Mouse (Mus musculus): ENCODE data around the gene Ccl12.

Ccl12 gene

DNA sequence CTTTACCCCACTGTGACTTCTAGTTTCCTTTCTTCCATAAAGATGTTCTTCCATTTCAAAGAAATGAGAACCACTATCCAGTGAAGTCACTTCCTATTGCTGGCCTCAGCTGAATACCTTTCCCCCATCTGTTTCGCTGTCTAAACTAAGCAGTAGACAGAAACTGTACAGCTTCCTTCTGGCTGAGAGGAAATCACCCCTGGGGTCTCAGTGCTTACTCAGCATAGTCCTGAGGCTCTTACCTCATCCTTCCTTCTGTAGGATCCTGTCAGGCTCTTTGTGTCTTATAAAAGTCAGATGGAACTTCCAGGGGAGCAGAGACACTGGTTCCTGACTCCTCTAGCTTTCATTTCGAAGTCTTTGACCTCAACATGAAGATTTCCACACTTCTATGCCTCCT is at the start of gene Ccl12:
Gene Ccl12, plus strand, starts transcription at position 317 of the 400 bp plus-strand sequence.
- no peak for DNase-seq

DNA sequence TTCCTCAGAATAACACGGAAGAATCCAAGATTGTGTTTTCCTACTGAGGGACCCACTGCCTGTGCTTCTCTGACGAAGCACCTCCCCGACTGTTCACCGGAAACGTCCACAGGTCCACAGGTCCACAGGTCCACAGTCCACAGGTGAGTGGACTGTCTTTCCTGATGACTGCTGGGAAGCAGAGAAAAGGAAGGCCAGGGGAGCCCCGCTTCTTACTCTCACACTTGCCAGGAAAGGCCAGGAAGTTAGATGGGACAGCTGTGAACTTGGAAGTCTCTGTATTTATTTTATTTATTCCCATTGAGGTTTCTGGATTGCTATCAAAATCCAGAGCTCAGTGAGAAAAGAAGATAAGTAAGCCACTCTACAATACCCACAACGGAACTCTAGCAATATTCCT is 47.8 kb upstream of the Ccl12 start:
- DNase-seq, result no peak

DNA sequence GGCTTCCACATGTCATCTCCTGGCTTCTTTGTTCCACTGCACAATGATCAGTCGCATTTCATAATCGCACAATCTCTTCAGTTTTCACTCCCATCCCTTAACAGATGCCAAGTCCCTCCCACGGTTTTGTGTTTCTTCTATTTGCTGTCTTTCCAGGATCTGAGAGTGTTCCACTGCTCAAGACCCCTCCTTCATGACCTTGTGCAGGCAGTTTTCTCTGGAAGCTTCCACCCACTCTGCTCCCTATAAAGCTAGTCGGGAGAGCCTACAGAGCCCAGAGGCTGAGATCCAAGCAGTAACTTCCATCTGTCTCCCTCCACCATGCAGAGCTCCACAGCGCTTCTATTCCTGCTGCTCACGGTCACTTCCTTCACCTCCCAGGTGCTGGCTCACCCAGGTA is 44.0 kb upstream of the Ccl12 start, which contains the start of gene Ccl11:
Gene Ccl11, plus strand, starts transcription at position 178 of the 400 bp plus-strand sequence.
- peak; percentile 6 for DNase-seq

DNA sequence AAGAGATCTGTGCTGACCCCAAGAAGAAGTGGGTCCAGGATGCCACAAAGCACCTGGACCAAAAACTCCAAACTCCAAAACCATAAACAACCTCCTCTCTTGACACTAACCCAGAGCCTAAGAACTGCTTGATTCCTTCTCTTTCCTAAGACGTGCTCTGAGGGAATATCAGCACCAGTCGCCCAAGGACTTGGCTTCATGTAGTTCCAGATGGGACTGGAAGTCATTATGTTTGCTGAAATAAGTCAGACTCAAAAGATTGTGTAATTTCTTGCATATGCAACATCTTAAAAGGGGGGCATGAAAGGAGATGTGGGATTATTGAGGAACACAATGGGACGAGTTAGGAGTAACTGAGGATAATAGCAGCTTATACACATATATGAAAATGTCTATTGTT is 39.4 kb upstream of the Ccl12 start:
- no peak for DNase-seq

DNA sequence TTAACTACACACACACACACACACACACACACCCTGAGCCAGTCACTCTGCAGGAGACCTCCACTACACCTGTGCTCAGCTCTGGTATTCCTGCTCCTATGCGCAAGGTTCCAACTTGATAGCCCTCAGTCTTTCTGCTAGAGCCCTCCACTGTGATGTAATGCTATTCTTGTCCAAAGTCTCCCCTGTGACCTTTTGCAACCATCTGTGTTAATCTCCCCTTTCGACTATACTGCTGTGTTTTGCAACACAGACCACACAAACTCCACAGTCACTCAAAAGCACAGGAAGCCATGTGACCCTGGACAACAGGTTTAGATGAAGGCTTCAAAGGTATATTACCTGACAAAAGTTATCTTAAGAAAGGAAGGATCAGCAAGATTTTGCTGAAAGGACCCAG is 38.2 kb upstream of the Ccl12 start:
- no peak for DNase-seq

DNA sequence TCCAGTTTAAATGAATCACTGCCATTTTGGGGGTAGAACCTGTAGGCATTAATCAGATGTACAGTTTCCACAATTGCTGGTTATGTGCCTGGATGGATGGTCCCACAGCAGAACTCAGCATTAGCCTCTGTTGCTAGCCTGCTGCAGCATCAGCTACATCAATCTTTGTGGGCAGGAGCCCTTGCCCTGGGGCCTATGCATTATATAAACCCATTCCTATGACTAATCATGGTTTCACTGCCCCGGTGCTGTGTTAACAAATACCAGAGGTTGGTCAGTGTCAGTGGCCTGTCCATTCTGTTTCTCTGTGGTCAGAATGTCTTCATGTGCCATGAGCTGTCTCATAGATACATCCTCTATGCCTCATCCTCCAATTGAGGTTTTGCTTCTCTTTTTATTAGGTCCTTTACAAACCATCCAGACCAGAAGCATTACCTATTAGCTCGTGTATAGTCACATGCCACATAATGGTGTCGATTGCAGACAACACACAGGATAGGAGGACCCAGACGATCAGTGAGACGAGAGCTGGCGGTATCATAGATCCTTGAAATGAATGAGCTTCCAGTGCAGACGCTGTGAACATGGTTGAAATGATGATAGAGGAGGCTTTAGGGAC is 34.6 kb upstream of the Ccl12 start:
- DNase-seq, result no peak

DNA sequence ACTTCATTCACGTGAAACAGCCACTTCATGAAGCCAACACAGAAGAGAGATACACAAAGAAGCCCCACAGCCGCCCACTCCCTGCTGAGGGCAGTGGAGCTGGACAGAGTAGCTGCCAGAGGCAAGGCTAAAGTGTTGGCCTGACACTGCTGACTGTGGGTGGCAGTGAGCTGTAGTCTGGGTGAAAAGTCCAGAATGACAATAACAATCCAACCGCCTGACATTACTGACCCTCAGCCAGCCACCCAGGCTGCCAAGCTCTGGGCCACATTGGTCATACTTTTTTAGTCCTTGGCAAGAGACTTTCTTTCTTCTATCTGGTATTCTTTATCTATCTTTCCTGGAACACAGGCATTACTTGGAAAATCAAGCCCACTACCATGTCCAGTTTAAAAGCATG is 30.6 kb upstream of the Ccl12 start:
- DNase-seq, result no peak

DNA sequence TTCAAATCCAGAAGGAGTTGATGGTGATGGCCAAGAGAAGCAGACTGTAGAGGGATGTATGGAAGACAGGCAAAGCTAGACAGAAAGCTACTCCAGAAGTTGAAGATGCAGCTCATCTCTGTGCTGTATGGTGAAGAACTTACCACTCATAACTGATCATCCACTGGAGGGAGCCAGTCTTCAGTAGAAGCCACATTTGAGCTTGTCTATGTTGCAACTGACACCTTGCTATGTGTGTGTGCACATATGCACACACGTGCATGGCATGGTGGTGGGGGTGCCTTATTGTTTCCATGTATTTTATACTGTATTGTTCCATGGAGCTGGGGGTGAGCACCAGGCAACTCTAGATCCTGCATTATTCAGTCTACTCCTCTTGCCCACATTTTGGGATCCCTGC is 29.3 kb upstream of the Ccl12 start:
- no peak for DNase-seq

DNA sequence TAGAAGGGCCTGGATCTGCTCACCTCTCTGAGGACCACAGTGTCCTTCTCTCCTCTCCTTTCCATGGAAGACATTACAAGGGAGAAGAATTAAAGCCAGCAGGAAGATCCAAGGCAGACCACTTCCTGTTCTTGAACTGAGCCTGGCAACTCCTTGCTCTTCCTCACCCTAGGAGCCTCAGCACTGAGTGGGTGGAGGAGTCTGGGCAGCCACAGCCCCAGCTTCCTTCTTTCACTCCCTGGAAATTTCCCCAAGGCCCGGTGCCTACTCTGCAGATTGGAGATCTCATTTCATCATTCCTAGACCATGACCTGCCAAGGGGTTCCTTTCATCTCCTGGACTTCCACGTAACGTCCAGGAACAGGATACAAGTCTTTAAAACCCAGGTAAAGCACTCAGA is 28.7 kb upstream of the Ccl12 start:
- no peak for DNase-seq

DNA sequence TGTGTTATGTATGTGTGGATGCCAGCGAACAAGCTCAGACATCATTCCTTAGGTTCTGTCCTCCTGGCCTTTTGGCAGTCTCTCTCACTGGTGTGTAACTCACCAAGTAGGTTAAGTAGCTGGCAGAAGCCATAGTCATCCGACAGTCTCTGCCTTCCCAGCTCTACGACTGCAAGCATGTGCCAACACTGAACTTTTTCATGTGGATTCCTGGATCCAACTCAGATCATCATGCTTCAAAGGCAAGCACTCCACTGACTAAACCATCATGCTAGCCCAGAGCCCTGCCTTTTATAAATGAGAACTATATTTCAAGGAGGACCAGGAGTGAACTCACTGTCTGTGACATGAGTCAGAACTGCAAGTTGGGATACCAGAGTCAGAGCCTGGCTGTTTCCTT is 28.0 kb upstream of the Ccl12 start:
- no peak for DNase-seq

DNA sequence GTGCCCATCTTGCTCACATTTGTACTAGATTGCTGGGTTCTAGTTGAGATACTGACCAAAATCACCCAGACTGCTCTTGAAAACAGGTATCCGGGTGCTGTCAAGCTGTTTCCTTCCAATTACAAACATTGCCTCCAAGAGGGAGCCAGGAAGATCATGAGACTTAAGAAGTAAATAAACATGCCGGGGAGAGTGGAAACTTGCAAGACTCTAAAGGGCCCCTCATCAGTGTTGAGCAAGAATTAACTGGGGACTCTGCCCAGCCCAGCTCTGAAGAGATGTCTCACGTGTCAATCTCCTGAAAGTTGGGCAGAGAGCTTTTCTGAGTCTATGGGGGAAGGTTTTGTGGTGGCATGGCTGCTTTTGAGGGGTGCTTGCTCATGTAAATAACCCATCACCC is 24.6 kb upstream of the Ccl12 start:
- DNase-seq, result no peak

DNA sequence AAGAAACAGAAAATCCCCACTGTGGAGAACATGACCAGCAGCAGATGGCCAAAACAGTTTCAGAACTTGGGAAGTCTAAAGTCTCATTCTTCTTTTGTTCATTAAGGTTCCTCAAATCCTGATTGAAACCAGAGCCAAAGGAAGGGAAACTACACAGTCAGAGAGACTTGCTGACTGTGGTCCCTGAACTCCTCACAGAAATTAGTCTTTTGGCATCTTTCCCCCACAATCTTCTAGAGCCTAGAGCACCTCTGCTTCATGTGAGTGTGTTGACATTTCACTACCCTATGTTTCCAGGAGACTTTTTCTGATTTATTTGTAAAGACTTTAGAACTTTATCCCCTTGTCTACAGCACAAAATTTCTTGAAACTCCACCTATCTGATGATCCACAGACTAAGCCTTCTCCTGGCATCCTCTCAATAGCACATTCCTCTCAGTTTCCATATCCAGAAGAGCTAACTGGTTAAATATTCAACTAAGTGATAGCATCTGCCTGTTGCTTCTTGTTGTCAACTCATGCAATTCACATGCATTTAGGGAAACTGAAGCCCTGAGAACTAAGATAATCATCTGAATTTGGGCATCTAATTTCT is 23.4 kb upstream of the Ccl12 start:
- no peak for DNase-seq

DNA sequence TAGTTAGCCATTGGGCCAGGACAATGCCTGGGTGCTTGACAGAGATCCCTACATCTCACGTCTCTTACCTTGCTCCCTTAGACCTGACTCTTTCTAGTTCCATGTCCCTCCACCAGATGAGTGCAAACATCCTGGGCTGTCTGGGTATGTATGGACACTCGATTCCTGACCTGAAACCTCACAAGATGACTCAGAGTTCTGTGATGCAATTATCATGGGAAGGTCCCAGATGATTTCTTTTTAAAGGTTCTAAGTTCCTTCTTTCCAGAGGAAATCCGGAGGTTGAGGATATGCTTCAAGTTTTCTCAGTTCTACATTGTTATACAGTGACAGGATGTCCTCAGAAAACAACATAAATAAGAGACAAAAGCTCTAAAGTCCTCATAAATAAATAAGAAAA is 20.8 kb upstream of the Ccl12 start:
- no peak for DNase-seq

DNA sequence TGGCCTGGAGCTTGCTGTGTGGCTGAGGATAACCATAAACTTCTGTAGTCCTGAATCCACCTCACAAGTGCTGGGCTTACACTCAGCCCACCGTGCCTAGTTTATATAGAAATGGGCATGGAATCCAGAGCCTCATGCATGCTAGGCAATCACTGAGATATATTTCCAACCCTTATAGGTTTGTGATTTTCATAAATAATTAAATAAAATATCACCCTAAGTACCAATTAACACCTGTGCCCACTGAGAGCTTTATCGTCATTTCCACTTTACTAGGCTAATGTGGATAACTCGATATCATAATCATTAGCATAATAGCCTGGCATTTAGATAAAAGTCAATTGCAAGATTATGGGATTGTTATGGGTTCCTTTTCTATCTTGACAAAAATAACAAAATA is 17.3 kb upstream of the Ccl12 start:
- DNase-seq, result no peak

DNA sequence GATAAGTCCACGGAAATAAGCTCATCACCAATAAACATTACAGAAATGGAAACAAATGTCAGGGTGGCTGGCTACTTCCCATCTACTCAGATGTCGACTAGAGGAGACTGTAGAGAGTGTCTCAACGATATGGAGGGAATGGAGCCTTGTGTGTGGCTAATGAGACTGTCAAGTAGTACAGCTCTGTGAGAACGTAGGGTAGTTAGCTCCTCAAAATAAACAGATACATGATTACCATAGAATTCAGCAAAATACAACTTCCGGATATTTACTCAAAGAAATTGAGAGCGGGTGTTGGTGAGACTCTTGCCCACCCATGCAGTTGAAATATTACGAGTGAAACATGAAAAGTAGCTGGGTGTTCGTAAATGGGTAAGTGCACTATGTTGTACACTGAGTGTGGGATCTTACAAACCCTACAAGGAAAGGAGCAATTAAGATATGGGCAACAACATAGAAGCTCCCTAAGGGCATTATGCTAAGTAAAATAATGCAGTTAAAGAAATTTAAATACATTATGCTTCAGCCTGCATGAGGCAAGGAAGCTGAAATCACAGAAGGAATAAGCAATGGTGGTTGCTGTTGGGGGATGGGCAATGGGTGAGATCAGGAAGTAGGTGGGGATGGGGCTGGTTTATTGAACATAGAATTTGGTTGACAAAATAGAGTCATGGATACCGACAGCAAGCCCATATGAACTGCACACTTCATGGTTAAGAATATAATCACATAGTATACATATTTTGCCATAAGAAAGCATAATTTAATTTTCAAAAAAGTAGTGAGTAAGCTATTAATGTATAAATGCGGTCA is 1.9 kb upstream of the Ccl12 start:
- no peak for DNase-seq

DNA sequence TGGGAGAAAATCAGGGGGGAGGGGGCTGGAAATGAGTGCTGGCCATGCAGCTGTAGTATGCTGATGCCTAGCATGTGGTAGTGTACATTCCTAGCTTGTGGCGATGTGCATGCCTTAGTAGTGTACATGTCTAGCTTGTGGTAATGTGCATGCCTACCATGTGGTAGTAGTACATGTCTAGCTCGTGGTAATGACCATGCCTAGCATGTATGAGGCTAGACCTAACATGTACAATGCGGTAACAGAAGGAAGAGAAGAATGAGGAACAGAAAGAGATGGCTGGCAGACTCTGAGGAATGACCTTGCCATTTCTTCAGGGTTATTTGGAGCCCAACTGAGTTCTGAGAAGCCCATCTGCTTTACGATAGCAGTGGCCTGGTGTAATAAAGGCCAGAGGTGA is 558 bp upstream of the Ccl12 start:
- no peak for DNase-seq

DNA sequence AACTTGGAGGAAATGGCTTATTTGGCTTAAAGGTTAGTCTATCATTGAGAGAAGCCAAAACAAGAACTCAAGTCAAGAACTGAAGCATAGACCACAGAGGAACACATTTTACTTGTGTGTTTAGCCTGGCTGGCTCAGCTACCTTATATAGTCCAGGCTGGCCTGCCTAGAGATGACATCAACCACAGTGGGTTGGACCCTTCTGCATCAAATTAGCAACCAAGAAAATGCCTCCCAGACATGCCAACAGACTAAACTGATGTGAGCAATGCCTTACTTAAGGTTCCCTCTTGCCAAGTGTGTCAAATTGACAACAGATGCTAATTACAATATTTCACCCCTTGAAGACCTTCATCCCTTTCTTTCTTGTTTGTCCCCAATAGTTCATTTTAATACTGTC is 8.0 kb downstream of the Ccl12 start:
- DNase-seq, result no peak

DNA sequence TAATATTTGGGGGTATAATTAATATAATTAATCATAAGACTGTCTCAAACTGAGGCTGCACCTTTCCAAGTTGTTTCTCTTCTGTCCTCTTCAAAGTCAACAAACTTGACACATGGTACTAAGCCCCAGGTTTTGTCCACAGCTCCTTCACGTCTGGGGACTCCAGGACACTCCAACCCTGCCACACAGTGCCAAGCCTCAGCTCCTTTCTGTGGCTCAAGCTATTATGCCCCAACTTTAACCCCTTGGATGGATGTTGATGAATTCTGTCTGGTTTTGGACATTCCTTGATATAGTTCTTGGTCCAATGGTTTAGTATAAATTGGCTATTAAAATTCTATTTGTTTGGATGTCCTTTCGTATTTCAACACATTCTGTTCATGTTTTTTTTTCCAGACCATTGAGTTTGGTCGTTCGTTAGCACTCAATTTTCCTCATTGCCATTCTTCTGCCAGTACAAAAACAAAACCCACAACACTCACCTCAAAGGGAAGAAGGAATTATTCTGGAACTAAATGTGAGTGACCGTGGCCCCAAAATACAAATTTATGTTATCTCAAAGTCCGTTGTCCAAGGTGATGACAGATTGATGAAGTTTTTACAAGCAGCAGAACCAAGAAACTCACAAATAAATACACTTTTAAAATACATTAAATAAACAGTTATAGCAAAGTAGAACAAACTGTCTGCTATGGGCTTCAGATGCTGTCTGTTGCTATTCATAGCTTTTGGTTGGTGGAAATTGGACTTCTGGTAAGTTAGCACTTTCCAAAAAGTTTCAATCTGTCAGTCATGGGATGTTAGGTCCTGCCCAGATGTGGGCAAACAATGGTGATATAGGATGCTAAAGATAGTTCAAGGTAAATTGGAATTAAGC is 9.0 kb downstream of the Ccl12 start:
- no peak for DNase-seq

DNA sequence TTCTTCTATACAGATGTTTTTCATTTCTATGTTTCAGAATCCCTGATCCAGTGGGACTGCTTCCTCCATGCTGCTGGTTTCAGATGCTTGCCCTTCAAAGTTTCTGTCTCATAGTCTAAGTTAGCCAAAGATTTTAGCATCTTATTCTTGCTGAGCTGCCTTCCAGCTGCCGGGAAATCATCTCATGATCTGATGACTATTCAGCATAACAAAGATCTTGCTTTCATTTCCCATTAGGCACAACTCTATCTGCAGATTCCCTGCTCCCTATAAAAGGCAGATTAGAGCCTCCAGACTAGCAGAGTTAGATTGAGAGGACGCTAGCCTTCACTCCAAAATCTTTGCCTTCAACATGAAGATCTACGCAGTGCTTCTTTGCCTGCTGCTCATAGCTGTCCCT is 13.2 kb downstream of the Ccl12 start, which contains the start of gene Ccl8:
Gene Ccl8, plus strand, starts transcription at position 301 of the 400 bp plus-strand sequence.
- no peak for DNase-seq

DNA sequence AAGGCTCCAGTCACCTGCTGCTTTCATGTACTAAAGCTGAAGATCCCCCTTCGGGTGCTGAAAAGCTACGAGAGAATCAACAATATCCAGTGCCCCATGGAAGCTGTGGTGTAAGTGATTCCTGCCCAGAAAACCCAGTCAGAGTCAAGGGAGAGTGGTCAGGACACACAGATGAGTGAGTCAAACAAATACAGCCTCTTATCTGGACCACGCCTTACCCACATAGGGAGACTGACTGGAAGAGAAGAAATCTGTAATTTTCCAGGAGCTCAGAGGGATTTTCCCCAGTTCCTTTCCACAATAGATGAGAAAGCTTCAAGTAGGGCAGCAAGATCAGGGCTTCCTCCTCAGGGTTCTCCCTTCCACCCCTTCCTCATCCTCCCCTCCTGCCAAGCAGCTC is 14.4 kb downstream of the Ccl12 start:
- DNase-seq, result no peak

DNA sequence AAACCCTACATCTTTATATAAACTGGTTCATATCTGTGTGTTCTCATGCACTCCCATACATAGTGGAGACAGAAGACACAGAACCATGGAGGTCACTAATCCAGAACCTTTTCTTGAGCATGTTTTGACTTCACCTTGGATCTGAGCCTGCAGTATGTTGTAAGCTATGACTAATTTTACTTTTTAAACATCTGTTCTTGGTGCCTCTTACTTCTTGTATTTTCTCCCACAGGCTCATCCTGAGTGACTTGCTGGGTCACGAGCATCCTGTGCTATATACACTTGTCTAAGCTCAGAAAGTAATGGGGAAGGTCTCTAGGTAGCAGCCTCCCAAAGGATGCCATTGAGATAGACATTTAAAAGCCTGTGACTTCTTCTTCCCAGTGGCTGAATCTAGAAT is 31.3 kb downstream of the Ccl12 start:
- DNase-seq, result no peak

DNA sequence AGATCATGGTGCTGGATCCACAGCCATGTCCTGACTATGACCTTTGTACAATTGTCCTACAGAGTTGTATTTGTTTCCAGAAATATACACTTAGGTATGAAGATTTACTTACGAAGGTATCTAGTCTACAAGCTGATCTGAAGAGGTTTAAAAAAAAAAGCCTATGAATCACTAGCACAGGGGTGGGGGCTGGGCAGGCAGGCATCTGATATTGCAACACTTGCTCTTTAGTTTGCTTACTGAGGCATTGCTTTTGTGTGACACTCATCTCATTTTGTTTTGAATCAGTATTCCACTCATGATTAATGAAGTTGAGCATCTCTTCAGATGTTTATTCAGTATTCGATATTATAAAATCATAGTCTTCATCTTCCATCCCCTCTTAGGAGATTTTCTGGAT is 34.6 kb downstream of the Ccl12 start:
- no peak for DNase-seq

DNA sequence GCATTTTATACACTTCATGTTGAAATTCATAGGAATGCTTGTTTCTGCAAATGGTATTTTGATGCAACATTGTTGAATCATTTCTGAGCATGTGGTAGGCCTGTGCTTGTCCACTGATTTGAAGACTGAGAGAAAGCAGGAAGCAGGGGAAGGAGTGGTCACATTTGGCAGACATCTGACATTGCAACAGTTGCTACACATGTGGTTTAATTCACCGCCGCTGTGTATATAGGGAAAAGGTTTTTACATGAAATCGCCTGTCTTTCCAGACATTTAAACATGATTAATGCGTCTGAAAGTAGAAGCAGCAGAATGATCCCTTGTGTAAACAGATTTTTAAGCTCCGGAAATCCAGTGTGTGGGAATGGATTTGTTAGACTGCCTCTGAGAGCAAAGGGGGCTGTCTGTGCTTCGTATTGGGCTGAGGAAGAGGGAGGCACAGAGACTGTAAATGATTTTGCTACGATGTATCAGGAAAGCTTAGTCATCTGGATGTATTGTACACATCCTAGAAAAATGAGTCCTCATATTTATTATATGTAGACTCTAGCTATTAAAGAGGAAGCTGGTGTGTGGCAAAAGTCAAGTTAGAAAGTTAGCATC is 37.9 kb downstream of the Ccl12 start:
- DNase-seq, result no peak

Data from right cerebral cortex, postnatal 14 days (tissue).